Mouse (Mus musculus) frontal cortex, postnatal 36 days (tissue): ENCODE data around the gene D6Ertd527e.

ENCODE experiments used
- DNase-seq, 2 experiments: peaks; one replicate each; pipeline ENCODE4 v3.0.0; 2022; ENCODE audit warnings: low spot score in 2 of 2

Gene D6Ertd527e

DNA sequence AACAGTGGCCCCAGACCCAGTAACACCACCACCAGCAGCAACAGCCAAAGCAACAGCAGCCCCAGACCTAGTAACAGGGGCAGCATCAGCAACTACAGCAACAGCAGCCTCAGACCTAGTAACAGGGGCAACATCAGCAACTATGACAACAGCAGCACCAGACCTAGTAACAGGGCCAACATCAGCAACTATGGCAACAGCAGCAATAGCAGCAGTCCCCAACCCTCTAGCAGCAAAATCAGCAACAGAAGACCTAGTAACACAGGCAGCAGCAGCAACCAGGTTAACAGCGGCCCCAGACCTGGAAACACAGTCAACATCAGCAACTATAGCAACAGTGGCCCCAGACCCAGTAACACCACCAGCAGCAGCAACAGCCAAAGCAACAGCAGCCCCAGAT lies 6.9 kb downstream of the D6Ertd527e start:
- DNase-seq: no peak

DNA sequence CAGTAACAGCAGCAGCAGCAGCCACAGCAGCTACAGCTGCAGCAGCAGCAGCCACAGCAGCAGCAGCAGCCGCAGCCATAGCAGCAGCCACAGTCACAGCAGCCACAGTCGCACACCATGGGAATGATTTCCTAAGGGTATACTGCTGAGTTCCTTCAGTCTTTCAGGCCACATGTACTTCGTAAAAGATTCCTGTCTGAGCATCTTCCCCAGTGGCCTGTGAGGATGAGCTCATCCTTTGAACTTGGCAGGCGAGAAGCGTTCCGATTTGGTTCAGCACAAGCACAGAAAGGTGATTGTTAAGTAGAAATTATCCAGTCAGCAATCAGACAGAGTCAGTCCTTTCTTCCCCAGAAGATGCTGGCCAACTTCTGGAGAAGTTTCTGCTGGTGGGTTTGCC lies 7.6 kb downstream of the D6Ertd527e start:
- DNase-seq: no peak

DNA sequence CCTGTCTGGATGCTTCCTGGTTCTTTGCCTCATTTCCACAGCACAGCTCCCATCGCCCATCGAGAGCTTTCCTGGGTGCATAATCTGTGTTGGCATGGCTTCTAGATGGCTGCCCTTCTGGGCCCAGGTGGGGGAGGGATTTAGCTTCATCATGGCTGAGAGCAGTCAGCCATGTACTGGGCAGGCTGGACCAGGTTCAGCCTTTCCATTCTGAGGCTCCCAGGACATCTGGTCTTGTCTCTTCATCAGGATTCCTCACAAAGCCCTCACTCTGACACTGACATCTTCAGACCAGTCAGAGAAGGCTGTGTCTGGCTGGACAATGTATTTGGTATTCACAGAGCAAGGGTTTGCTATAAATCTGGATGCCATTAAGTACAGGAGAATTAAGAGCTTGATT lies 11.4 kb downstream of the D6Ertd527e start:
- DNase-seq: no peak

DNA sequence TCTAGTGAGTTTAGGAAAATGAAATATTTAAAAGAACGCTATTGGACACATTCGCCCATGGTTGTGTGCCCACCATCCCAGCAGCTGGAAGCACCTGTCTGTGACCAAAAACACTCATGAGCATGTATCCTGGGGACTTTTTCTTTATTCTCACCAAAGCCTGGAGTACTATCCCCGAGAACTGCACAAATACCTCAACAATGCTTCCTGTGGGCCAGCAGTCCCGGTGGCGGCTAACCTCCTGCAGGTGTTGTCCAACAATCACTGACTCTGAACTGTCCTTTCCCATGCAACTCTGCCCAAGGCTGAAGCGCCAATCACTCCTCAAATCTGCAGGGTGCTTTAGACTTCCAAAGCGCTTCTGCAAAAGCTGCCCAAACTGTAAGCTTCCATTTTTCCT lies 12.1 kb downstream of the D6Ertd527e start:
- no peak for DNase-seq

DNA sequence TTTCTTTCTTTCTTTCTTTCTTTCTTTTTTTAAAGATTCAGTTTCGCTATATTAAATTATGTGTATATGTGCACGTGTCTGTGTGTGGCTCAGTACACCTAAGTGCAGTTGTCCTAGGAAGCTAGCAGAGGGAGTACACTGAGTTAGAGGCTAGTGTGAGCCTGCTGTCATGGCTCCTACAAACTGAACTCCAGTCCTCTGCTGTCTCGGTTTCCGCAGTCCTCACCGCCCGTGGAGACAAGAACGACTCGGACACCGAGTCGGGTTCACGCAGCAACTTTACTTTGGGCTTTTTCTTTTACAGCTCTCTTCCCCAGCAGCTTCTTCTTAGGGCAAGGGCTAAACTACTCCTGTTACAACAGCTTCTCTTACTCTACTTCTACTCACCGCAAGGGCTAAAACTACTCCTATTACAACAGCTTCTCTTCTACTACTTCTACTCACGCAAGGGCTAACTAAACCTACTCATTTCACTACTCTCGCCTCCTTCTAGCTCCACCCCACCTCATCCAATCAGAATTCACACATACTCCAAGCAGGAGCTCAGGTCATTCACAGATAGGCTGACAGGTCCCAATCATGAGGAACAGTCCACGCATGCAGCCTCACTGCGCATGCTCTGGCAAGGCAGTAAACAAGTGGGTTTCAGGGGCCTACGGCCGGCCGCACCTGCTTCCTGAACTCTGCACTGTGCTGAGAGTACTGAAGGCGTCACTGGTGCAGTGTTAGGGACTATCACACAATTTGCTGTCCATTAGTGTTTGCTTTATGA lies 14.7 kb downstream of the D6Ertd527e start:
- no peak for DNase-seq

DNA sequence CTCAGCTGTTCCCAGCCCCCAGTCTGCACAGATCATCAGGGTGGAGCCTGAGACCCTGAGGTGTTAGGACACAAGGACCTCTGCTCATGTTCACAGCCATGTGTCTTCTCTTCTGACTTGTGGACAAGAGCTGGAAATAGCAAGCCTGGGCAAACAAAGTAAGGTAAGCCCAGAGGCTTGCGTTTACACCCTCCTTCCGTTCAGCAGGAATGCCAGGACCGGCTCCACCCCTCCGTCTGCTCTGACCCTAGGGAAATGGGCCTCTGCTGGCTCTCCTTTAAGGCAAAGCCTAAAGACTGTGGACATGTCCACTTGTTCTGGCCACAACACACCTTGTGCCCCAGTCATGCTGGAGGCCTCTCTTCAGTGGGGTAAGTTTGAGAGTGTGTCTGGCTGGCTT lies 15.4 kb downstream of the D6Ertd527e start:
- DNase-seq: no peak

DNA sequence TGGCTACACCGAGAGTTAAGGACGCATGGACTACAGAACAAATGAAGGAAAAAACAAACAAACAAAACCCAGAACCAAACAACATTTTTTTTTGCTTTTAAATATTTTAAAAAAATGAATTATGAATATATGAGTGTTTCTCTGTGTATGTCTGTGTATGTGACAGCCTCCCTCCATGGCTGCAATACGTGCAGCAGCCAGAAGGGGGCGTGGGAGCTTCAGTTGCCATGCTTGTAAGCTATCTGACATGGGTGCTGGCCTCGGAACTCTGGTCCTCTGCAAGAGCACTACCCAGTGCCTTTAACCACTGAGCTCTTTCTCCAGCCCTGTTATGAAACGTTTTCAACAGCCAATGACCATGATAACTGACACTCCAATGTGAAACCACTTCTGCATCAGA lies 16.1 kb downstream of the D6Ertd527e start:
- DNase-seq: no peak

DNA sequence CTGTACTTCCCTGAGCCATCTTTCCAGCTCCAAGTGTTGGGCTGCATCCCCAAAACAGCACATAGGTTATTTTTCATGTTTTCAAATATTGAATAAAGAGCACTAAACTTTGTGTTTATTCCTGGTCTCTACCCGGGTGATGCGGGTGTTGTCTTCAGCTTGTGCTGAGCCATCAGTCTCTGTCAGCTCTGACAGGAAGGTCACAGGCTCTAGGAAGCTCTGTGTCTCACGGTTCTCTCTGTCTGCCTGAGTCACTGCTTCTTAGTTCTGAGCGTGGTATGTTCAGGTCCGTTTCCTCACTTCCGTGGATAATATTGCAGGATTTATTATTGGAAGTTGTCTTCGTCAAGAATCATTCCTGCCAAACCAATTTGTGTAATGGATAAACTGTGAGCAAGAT lies 17.4 kb downstream of the D6Ertd527e start:
- DNase-seq: no peak

DNA sequence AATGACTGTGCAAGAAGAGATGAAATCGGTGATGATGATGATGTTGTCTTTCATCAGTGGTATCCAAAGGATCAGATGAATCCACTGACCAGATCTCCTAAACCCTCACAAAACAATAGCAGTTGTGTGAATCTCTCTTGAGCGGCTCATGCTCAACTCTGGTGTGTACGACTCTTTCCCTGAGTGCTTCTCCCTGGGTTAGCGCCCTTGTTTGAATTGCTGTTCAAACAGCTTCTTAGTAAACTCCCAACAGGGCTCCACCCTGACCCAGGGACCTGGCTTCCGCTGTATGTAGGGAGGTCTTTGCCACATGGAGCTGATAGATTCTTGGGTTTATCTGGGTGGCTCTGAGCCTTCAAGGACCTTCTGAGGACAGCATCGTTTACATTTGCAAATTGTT lies 18.9 kb downstream of the D6Ertd527e start:
- no peak for DNase-seq

DNA sequence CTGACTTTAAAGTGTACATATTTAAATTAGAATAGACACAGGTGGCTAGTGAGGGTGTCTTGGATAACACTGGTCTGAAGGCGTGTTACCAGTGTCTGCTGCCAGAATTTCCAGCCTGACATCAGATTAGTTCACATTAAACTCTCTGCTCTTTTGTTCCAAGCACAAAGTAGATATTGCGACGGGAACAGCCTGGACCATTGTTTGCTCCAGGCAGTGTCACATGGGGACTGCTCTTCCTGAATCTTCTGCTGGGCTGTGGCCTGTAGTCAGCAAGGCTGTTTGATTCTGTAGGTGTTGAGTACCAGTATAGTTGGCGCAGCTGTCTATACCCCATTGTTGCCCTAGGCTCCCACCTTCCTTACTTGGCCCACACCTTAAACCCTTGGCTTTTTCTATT lies 19.4 kb downstream of the D6Ertd527e start:
- DNase-seq: no peak

DNA sequence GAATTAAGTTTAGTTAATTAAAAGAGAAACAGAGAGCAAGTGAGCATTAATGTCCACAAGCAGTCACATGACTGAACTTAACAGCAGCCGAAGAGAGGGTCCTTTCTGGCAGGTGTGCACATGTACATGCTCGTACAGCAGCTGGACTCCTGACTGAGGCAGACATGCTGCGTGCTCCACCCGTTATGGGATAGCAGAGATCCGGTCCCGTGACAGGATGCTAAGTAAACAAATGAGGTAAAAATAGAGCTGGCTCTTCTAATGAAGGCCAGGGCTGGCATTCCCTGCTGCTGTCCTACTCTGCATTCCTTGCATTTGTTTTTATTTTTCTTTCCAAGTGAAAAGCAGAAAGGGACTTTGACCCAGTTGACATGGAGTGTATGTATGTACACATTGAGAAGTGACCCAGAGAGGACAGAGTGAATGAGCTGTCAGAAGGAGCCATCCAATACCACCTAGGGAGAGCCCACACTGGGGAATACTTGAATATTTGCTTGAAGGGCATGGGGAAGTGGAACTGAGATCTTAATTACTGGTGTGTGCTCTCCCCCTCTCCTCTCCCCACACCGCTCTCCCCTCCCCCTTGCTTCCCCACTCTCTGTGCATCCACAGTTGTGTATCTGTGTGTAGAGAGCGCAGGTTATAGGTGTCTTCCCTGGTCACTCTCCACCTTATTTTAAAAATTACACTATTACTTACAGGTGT lies 22.7 kb downstream of the D6Ertd527e start:
- no peak for DNase-seq

DNA sequence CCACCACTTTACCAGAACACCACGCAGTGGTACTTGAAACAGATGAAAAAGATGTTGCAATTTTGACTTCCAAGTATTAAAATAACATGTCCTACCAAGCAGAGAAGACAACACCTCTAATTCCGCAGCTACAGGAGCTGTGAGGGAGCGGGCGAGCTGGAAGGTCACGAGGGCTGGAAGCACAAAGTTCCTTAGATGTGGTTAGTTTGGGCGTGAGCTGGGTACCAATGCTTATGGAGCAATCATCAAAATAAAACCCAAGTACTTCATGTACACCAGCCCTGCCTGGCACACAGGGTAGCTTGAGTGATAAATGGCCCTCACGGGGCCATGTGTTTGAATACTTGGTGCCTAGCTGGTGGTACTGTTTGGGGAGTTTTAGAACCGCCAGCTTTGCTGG lies 25.3 kb downstream of the D6Ertd527e start:
- DNase-seq: no peak

DNA sequence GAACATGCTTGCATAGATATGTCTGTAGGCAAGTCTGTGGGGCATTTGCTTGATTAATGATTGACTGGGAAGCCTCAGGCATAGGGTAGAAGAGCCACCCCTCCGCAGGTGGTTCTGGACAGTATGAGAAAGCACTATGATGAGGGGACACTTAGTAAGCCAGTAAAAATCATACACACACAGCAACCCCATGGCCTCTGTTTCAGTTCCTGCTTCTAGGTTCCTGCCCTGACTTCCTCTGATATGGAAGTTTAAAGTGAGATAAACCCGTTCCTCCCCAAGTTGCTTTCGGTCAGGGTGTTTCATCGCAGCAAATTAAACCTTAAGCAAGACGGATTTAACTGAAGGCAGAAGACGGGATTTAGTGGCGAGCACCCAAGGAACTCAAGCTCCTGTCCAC lies 26.1 kb downstream of the D6Ertd527e start:
- no peak for DNase-seq

DNA sequence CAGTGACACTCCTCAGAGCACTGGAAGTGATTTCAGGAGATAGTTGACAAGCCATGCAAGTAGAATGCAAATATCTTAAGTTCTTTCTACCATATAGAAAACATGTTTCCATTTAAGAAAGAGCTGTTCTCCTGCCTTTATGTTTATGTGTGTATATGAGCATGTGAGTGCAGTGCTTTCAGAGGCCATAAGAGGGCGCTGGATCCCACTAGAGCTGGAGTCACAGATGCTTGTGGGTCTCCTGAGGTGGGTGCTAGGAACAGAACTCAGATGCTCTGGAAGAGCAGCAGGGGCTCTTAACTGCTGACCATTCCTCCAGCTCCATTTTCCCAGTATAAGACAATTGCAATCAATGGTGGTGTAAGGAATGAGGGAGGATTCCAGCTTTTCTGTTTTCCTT lies 26.5 kb downstream of the D6Ertd527e start:
- DNase-seq: no peak

DNA sequence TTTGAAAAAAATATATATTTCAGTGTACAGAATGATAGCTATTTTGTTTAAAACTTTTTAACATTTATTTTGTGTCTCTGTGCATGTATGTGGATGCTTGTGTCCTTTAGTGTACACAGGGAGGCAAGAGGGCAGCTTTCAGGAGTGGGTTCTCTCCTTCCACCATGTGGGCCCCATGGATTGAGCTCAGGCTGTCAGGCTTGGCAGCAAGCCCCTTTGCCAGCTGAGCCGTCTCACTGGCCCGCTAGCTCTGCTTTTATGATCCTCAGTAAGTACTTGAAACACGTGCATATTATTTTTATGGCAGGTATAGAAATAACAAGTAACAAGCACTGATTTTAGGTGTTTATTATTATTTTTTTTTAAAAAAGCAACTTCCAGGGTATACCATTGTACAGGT lies 29.0 kb downstream of the D6Ertd527e start:
- no peak for DNase-seq

DNA sequence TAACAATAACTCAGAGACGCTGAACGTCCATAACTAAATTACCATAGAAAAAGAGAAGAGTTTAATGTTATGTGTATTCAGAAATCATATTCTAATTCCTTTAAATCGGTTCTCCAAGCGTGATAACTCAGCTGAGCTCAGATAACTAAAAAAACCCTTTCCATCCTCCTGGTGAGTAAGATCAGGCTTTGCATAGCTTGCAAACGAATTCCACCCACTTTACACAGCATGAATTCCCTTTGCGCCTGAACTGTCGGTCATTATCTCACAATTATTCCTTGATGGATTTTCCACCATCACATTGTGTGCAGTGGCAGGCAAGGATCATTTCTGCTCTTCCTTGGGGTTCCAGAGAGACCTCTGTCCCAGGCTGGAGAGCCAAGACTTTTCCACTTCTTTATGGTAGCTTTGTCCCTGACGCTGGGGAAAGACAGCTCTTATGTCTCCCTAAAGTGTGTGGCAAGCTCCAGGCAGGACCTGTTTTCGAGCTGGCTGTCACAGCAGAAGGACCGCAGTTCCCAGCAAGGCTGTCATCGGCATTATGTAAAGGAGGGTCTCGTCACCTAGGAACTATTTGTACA lies 29.5 kb downstream of the D6Ertd527e start:
- DNase-seq: peak; percentile 31 to 52

DNA sequence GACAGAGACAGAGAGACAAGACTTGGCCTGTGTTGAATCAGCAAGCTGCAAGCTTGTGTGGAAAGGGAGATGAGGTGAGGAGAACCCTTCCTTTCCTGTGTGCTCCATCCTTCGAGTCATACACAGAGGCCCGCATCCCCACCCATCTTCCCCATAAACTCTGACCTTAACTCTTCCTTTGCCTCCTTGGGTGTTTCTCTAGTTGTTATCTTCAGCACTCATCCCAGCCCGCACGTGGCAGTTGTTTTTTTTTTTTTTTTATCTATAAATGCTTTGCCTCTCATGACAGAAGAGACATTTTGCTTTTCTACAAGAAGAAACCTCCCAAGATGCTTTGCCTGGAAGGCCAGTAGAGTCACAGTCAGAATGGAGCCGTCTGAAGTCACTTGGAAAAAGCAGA lies 33.9 kb downstream of the D6Ertd527e start:
- DNase-seq: no peak

DNA sequence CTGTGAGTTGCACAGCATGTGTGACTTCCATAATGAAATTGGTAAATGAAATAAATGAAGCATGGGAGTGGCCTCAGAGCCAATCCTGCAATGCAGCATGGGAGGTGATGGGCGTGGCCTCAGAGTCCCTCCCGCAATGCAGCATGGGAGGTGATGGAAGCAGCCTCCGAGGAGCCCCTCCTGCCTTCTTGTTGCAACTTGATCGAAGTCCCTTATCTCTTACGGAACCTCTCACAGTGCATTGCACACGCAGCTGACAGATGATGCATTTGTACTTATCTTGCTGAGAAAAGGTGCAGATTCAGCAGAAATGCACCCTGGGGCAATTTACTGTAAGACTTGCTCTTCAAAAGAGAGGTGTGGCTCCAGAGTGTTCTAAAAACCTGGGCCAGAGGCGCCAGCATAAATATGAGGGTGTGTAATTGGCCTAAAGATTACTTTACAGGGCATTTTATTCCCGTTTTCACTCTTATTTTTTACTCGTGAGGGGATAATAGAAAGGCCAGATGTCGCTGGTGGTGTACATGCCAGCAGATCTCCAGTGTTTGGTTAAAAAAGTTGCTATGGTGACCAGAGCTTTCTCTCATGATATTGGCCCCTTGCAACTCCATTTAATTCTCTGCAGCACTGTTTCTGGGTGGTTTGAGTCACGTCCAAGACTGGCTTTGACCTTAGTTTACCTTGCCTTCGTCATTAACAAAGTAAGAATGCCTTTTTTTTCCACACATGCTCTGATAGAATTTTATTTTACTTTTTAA lies 35.4 kb downstream of the D6Ertd527e start:
- no peak for DNase-seq

DNA sequence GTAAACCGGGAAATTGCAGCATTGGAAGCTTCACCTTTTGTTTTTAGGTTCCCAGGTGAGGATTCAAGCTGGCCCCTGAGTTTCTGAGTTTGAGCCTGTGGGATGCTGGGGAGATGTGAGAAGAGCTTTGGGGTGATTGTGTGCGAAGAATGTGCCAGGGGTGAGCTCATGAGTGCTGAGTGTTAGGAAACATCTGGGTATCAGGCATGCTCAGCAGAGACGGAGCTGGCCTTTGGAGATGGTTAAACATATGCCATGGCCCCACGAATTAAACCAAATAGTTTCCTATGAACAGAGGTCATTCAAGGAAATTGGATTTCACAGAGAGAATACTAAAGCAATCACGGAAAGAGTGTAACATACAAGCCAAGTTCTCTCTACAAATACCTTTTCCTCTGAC lies 37.7 kb downstream of the D6Ertd527e start:
- no peak for DNase-seq

DNA sequence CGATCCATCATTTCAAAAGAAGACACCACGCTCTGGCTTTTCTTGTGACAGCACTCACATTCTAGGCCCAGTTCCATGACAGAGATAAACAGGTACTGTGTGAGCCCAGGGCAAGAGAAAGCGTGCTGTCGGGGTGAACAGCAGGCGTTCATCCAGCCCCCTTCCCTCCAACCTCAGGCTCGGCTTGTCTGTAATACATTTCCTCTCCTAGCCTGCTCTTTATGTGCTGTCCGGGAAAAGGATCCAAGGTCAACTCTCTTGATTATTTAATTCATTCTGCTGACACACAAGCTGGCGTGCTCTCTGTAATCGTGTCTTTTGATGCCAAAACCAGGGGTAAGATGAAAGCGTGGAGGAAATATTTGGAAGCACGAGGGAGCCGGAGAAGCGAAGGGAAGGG lies 39.0 kb downstream of the D6Ertd527e start:
- DNase-seq: no peak

DNA sequence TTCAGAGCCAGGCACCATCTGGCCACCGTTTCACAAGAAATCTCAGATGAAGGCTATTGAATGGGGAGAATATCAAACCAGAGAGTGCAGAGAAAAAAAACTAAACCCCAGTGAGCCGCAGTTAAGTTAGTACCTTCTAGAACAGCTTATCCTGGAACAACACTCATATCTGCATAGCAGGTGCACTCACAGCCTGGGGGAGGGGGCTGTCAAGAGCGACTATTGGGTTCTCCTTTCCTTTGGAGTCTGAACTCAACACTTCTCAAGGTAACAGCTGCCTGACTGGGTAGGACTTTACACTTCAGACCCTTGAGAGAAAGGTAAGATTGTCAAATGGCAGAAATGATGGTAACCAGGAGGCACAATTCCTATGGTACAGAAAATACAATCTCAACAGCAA lies 43.4 kb downstream of the D6Ertd527e start:
- no peak for DNase-seq

DNA sequence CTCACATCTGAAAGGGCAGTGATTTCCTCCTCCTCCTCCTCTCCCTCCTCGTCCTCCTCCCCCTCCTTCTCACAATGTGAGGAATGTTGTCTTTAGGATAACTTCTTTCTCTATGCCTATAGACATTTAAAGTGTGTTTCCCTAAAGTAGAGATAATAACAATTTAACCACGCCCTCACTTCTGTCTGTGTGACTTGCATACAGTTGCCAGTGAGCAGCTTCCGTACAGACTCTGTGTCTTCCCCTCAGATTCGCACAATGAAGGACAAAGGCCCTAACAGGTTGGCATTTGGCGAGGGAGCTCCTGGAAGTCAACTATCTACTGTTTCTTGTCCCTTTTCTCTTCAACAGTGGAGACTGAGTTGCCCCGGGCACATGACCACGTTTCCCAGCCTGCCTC lies 45.9 kb downstream of the D6Ertd527e start:
- no peak for DNase-seq

DNA sequence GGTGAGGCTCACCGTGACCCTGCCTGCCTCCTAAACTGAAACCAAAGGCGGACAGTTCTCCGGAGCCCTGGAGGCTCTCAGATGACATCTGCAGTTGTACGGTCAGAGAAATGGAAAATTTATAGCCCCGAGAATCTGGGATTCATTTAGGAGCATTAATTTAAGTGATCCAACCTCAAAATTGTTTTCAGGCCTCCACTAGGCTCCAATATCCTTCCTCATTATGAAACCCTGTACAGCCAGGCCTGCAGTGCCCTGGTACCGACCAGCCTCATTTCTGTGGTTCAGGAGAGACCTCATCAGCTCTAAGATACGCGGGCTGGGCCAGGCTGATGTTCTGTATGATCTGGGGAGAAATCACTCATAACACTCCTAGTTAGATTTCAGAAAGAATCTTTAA lies 46.9 kb downstream of the D6Ertd527e start:
- no peak for DNase-seq
